ENCODE assay signal across 10 mouse cellular contexts in the genomic region with DNA sequence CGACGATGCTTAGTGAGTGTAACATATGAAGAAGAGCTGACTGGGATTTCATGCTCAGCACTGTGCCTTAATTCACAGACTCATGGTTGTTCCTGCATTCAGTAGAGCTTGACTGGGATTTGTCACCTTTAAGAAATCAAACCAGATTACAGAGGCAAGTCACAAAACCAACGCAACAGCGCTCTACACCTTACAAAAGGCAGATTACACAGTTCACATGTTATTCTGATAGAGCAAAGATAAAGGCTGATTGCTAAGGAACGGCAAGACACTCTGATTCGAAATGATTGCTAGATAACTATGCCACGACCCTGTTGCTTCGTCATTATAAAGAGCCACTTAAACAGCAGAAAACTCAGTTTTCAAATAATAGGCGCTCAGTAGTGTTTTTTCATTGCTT. TPM values are rescaled to one million over a fixed set of nuclear protein-coding genes. Genes with fewer than 3 reads are reported as not detected.
DNase-seq lines count a peak whose midpoint lies in the region; ATAC-seq and TF ChIP-seq lines count a peak whose summit lies in the region.
"Had no signal": no experiment of that assay in that cellular context is flagged by ENCODE, and none has a peak within 500 bp of the region (broad histone marks: within the 10 kb centered on the region; RNA-seq: fewer than 3 reads in every experiment).

No protein-coding gene starts in this region.

- ATAC-seq in forebrain, embryonic 13.5 days: no peak
- ATAC-seq in neural tube, embryonic 13.5 days (ENCODE audit: low read depth): no peak

- TF ChIP-seq CTCF in kidney, adult 2 months (conservative IDR thresholded peaks at IDR 0.05; ENCODE audit: insufficient read depth, insufficient read length, low read depth, low read length): no peak
- TF ChIP-seq CTCF in small intestine, adult 2 months (IDR thresholded peaks at IDR 0.05; ENCODE audit: extremely low read depth, insufficient read length, insufficient replicate concordance, low read depth, low read length): no peak

- H3K9ac ChIP-seq in forebrain, embryonic 13.5 days: no peak overlapping the region; the same call in 1 of the 2 replicates
- H3K9ac ChIP-seq in neural tube, embryonic 13.5 days: no peak overlapping the region
- H3K9ac ChIP-seq: stomach, embryonic 15.5 days had no signal

- TF ChIP-seq POLR2A in kidney, adult 2 months (IDR thresholded peaks at IDR 0.05; ENCODE audit: low read depth, low read length): no peak
- no peak for TF ChIP-seq POLR2A in small intestine, adult 2 months (IDR thresholded peaks at IDR 0.05; ENCODE audit: low read depth, low read length)

- WGBS in forebrain, embryonic 13.5 days: 40% methylated on average over 9 of the region's 9 CpGs
- 56% methylated on average over 9 of the region's 9 CpGs for WGBS in forebrain, embryonic 10.5 days
- 68% methylated on average over 9 of the region's 9 CpGs for WGBS in kidney, adult 2 months
- 73% methylated on average over 9 of the region's 9 CpGs for WGBS in neural tube, embryonic 13.5 days
- WGBS in small intestine, adult 2 months: 62% methylated on average over 9 of the region's 9 CpGs

- H3K4me2 ChIP-seq in forebrain, embryonic 13.5 days: peak overlapping the region; percentile 38
- H3K4me2 ChIP-seq in neural tube, embryonic 13.5 days: 0 out of 2 replicates have a peak overlapping the region, but pooled peaks have one; percentile 11
- H3K4me2 ChIP-seq: stomach, embryonic 15.5 days had no signal

- no peak for DNase-seq in forebrain, embryonic 10.5 days (ENCODE audit: extremely low spot score, low spot score)
- no peak for DNase-seq in kidney, adult 2 months
- no peak for DNase-seq in kidney, postnatal 4 days
- no peak for DNase-seq in neural tube, embryonic 10.5 days (ENCODE audit: extremely low spot score, low spot score)
- no peak for DNase-seq in MN1 (ENCODE audit: low spot score)
- DNase-seq: gastrocnemius, postnatal 25 days had no signal

- peak overlapping the region; percentile 6; the same call in 1 of the 2 replicates for H3K4me3 ChIP-seq in forebrain, embryonic 13.5 days
- H3K4me3 ChIP-seq in forebrain, embryonic 10.5 days: no peak overlapping the region
- no peak overlapping the region for H3K4me3 ChIP-seq in kidney, adult 2 months (ENCODE audit: insufficient read depth, low read depth, low read length)
- H3K4me3 ChIP-seq in neural tube, embryonic 13.5 days: no peak overlapping the region
- no peak overlapping the region for H3K4me3 ChIP-seq in small intestine, adult 2 months (ENCODE audit: low read depth, low read length)
- H3K4me3 ChIP-seq: stomach, embryonic 15.5 days had no signal

- H3K9me3 ChIP-seq in forebrain, embryonic 13.5 days (replicated peaks): no peaks in the 10 kb centered on the region
- no peaks in the 10 kb centered on the region for H3K9me3 ChIP-seq in forebrain, embryonic 10.5 days
- no peaks in the 10 kb centered on the region for H3K9me3 ChIP-seq in neural tube, embryonic 13.5 days
- H3K9me3 ChIP-seq: stomach, embryonic 15.5 days had no signal

- H3K4me1 ChIP-seq in forebrain, embryonic 13.5 days: peaks cover 10% of the 10 kb centered on the region; the same call in 1 of the 2 replicates
- H3K4me1 ChIP-seq in forebrain, embryonic 10.5 days: peaks cover 18% of the 10 kb centered on the region
- H3K4me1 ChIP-seq in kidney, adult 2 months (ENCODE audit: control insufficient read depth, insufficient read depth, low read length): no peaks in the 10 kb centered on the region; the same call in 1 of the 2 replicates
- H3K4me1 ChIP-seq in neural tube, embryonic 13.5 days (replicated peaks): peaks cover 9% of the 10 kb centered on the region; the same call in 1 of the 2 replicates
- H3K4me1 ChIP-seq in small intestine, adult 2 months (ENCODE audit: control insufficient read depth, insufficient read depth, insufficient read length, low read length): no peaks in the 10 kb centered on the region
- H3K4me1 ChIP-seq: stomach, embryonic 15.5 days had no signal

- no peaks in the 10 kb centered on the region for H3K36me3 ChIP-seq in forebrain, embryonic 13.5 days (ENCODE audit: poor library complexity, severe bottlenecking)
- no peaks in the 10 kb centered on the region for H3K36me3 ChIP-seq in forebrain, embryonic 10.5 days (replicated peaks)
- no peaks in the 10 kb centered on the region for H3K36me3 ChIP-seq in kidney, adult 2 months (ENCODE audit: control insufficient read depth, insufficient read depth, low read length)
- H3K36me3 ChIP-seq in neural tube, embryonic 13.5 days: no peaks in the 10 kb centered on the region
- H3K36me3 ChIP-seq in small intestine, adult 2 months (ENCODE audit: control insufficient read depth, insufficient read depth, low read length): no peaks in the 10 kb centered on the region
- H3K36me3 ChIP-seq: stomach, embryonic 15.5 days had no signal

- peaks cover 3% of the 10 kb centered on the region; the same call in 1 of the 2 replicates for H3K27me3 ChIP-seq in forebrain, embryonic 13.5 days
- peaks cover 22% of the 10 kb centered on the region for H3K27me3 ChIP-seq in forebrain, embryonic 10.5 days (ENCODE audit: poor library complexity, severe bottlenecking)
- no peaks in the 10 kb centered on the region for H3K27me3 ChIP-seq in kidney, adult 2 months (replicated peaks; ENCODE audit: control insufficient read depth, insufficient read depth, low read length)
- peaks cover 4% of the 10 kb centered on the region; the same call in 1 of the 2 replicates for H3K27me3 ChIP-seq in neural tube, embryonic 13.5 days
- no peaks in the 10 kb centered on the region for H3K27me3 ChIP-seq in small intestine, adult 2 months (ENCODE audit: control insufficient read depth, insufficient read depth, low read length)
- H3K27me3 ChIP-seq: stomach, embryonic 15.5 days had no signal

- no peak overlapping the region for H3K27ac ChIP-seq in forebrain, embryonic 13.5 days
- H3K27ac ChIP-seq in forebrain, embryonic 10.5 days: no peak overlapping the region
- H3K27ac ChIP-seq in kidney, adult 2 months (ENCODE audit: insufficient read depth, low read depth, low read length): peak overlapping the region; percentile 64; the same call in 1 of the 2 replicates
- no peak overlapping the region for H3K27ac ChIP-seq in neural tube, embryonic 13.5 days (replicated peaks)
- H3K27ac ChIP-seq in small intestine, adult 2 months (ENCODE audit: insufficient read depth, low read depth, low read length): peak overlapping the region; percentile 22; the same call in 1 of the 2 replicates
- H3K27ac ChIP-seq: stomach, embryonic 15.5 days had no signal

RNA-seq across cellular contexts. Expression of a gene that starts 24.1 kb away (rescaled TPM):
- 58.2 and 60.4 TPM in 2 replicates for polyA plus RNA-seq in forebrain, embryonic 13.5 days (2015; fragmentation: Nextera tagmentation; extraction: Ambion mirVana)
- 13.9 and 16.8 TPM in 2 replicates for polyA plus RNA-seq in forebrain, embryonic 10.5 days (2016; fragmentation: Nextera tagmentation; extraction: Ambion mirVana)
- polyA plus RNA-seq in kidney, adult 2 months (2012; rRNA removed): 9.2 and 12.8 TPM in 2 replicates
- 31.6 and 43.4 TPM in 2 replicates for polyA plus RNA-seq in neural tube, embryonic 13.5 days (2015; fragmentation: Nextera tagmentation; extraction: Ambion mirVana)
- polyA plus RNA-seq in small intestine, adult 2 months (2012; rRNA removed): 5.3 and 13.1 TPM in 2 replicates

Comparison
In these comparisons a context has a peak if more than half of its experiments do, and no peak if none do; other contexts are left out.
1. H3K27ac ChIP-seq: peak in kidney, adult 2 months (single experiment) and small intestine, adult 2 months (single experiment); none in forebrain, embryonic 13.5 days (single experiment), forebrain, embryonic 10.5 days (single experiment) and neural tube, embryonic 13.5 days (single experiment).